Mouse (Mus musculus) hindbrain, embryonic 15.5 days (tissue): ENCODE data around the gene Nfx1. TPM values are rescaled to one million over a fixed set of nuclear protein-coding genes. Genes with fewer than 3 reads are reported as not detected.

Experiments used
- ATAC-seq: fragments of 200-750 bp; cut with Nextera tagmentation; 2 replicates; pipeline ENCODE4 v1.8.0; 2017; ENCODE audit warnings: low read depth, moderate number of reproducible peaks, moderate TSS enrichment; ENCODE audit not compliant: low FRiP score
- H3K27ac ChIP-seq: fragments of 300-500 bp; sonication (generic); replicated peaks from 2 replicates; pipeline ENCODE4 v1.5.1; 2015; ENCODE audit warnings: mild to moderate bottlenecking, inconsistent platforms
- H3K27me3 ChIP-seq: fragments of 300-500 bp; sonication (generic); 2 replicates; pipeline ENCODE4 v1.6.1; 2015; ENCODE audit warnings: control low read depth, inconsistent platforms
- H3K36me3 ChIP-seq: fragments of 300-500 bp; sonication (generic); 2 replicates; pipeline ENCODE4 v1.6.1; 2015; ENCODE audit warnings: control low read depth, inconsistent platforms
- H3K4me1 ChIP-seq: fragments of 300-500 bp; sonication (generic); replicated peaks from 2 replicates; pipeline ENCODE4 v1.6.1; 2015; ENCODE audit warnings: control low read depth, inconsistent platforms
- H3K4me2 ChIP-seq: fragments of 300-500 bp; sonication (generic); 2 replicates; pipeline ENCODE4 v1.6.1; 2015; ENCODE audit warnings: moderate library complexity, mild to moderate bottlenecking, inconsistent platforms
- H3K4me3 ChIP-seq: fragments of 300-500 bp; sonication (generic); 2 replicates; pipeline ENCODE4 v1.5.1; 2015; ENCODE audit warnings: mild to moderate bottlenecking, inconsistent platforms
- H3K9ac ChIP-seq: fragments of 300-500 bp; sonication (generic); 2 replicates; pipeline ENCODE4 v1.6.1; 2015; ENCODE audit warnings: inconsistent platforms
- H3K9me3 ChIP-seq: fragments of 300-500 bp; sonication (generic); 2 replicates; pipeline ENCODE4 v1.6.1; 2016; ENCODE audit warnings: control low read depth, inconsistent platforms
- WGBS: fragments of 180-500 bp; shearing (Covaris S2); methylation state at CpG from one replicate; pipeline ENCODE4 v1.1.7; 2015; 5-methylcytosine and 5-hydroxymethylcytosine counted together
- polyA plus RNA-seq: library from polyadenylated mRNA; unstranded; fragments of >200 nt; fragmentation: Nextera tagmentation; extraction: Ambion mirVana; gene quantifications from 2 replicates; pipeline ENCODE4 v1.2.1, GENCODE M21; 2015

Nfx1 gene
- polyA plus RNA-seq, 1 experiment from 2014 or later = 106 TPM

DNA sequence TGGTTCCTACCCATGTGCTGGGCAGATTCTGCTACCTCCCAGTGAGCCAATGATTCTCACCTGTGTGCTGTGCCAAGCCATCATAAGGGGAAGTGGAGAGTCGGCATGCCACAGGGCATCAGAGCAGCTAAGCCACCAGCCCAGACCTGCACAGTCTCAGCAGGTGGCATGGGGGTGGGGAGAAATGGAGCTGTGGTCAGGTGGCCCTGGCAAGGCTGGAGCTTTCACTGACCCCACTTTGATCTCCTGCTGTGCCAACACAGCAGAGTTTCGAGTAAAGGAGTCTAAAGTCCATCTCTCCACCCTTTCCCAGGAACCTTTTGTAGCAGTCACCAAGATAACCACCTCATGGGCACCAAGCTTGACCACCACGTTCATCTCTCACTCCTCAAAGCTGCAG, 57.2 kb downstream of the Nfx1 start:
- no peaks in the 10 kb centered on the region for H3K4me1 ChIP-seq
- H3K27me3 ChIP-seq = no peaks in the 10 kb centered on the region
- no peak overlapping the region for H3K4me3 ChIP-seq
- WGBS = 92% methylated on average over 3 of the region's 3 CpGs
- H3K9me3 ChIP-seq = no peaks in the 10 kb centered on the region
- no peak for ATAC-seq
- no peak overlapping the region for H3K9ac ChIP-seq
- H3K27ac ChIP-seq = no peak overlapping the region
- peaks cover 23% of the 10 kb centered on the region for H3K36me3 ChIP-seq
- H3K4me2 ChIP-seq = no peak overlapping the region

DNA sequence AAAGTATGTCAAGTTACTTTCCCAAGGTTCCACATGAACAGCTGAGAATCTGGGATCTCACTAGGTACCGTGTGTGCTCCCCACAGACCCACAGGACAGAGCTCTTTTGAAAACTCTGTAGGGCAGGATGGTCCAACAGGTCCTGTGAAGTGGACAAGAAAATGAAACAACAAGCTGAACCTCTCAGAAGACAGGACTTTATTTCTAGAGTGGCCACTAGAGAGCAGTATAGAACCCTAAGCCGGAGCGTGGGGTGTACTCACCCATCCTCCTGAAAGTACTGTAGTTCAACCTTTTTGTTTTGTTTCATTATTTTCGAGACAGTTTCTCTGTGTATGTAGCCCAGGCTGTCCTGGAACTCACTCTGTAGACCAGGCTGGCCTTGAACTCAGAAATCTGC, 57.6 kb downstream of the Nfx1 start:
- no peaks in the 10 kb centered on the region for H3K9me3 ChIP-seq
- H3K4me1 ChIP-seq = no peaks in the 10 kb centered on the region
- no peak overlapping the region for H3K27ac ChIP-seq
- ATAC-seq = no peak
- H3K4me2 ChIP-seq = no peak overlapping the region
- peaks cover 23% of the 10 kb centered on the region for H3K36me3 ChIP-seq
- H3K4me3 ChIP-seq = no peak overlapping the region
- H3K9ac ChIP-seq = no peak overlapping the region
- H3K27me3 ChIP-seq = no peaks in the 10 kb centered on the region
- 85% methylated on average over 4 of the region's 4 CpGs for WGBS

DNA sequence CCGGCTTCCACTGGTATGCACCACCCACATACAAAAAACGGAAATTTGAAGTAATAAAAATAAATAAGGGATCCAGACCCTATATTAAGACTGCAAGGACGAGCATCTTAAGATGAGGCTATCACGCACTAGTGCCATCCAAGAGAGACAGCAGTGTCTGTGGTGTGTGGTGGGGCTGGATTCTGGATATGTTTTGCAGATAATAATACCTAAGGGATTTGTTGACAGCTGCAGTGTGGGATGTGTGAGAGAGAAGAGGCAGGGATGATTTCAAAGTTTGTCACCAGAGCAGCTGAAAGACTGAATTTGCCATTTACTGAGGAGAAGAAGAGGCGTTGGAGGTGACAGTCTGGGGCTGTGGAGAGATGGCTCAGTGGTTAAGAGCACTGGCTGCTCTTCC, 58.7 kb downstream of the Nfx1 start:
- H3K9me3 ChIP-seq = no peaks in the 10 kb centered on the region
- H3K4me1 ChIP-seq = no peaks in the 10 kb centered on the region
- 87% methylated on average over 5 of the region's 5 CpGs for WGBS
- ATAC-seq = no peak
- peaks cover 16% of the 10 kb centered on the region; the same call in 1 of the 2 replicates for H3K36me3 ChIP-seq
- H3K9ac ChIP-seq = no peak overlapping the region
- H3K27me3 ChIP-seq = no peaks in the 10 kb centered on the region
- H3K4me3 ChIP-seq = no peak overlapping the region
- no peak overlapping the region for H3K27ac ChIP-seq
- H3K4me2 ChIP-seq = no peak overlapping the region

DNA sequence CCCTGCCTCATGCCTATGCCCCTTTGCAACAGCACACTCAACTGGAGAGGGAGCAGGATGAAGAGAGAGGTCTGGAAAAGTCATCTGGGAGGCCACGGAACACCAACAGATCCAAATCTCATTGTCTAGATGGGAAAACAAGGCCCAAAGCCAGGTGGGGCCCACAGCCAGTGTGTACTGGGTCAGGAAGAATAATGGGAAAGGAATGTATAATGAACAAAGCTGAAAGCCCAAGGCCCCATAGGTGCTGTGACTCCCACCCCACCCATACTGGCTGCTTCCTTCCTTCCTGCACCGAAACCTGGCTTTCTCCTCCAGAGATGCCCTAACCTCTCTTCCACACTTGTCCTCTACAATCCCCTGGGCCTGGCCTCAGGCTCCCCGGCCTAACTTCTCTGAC, 60.5 kb downstream of the Nfx1 start:
- Histone ChIP-seq H3K27ac (no peak overlapping the region), H3K36me3 (0 out of 2 replicates have a peak, but pooled peaks cover 6% of the 10 kb centered on the region), H3K4me3 (no peak overlapping the region), H3K4me1 (no peaks in the 10 kb centered on the region), H3K9ac (no peak overlapping the region), H3K9me3 (no peaks in the 10 kb centered on the region), H3K4me2 (no peak overlapping the region), H3K27me3 (no peaks in the 10 kb centered on the region)
- WGBS = 74% methylated on average over 3 of the region's 3 CpGs
- no peak for ATAC-seq

DNA sequence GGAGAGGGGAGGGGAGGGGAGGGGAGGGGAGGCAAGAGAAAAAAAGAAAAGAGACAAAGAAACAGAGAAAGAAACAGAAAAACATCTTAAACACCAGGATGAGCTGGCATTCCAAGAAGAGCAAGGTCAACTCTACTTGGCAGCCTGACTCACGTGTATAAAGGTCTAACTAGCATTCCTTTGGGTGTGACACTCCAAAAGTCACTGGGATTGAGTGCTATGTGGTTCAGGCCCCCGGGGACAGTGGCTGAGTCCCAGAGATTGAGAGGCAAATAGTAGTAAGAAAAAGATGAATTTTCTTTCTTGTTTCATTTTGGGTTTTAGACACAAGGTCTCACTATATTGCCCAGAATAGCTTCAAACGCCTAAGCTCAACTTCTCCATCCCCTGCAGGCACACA, 67.2 kb downstream of the Nfx1 start:
- no peak overlapping the region for H3K9ac ChIP-seq
- no peaks in the 10 kb centered on the region for H3K36me3 ChIP-seq
- H3K4me3 ChIP-seq = no peak overlapping the region
- H3K9me3 ChIP-seq = no peaks in the 10 kb centered on the region
- no peaks in the 10 kb centered on the region for H3K27me3 ChIP-seq
- 67% methylated on average over 3 of the region's 3 CpGs for WGBS
- H3K4me2 ChIP-seq = no peak overlapping the region
- H3K27ac ChIP-seq = no peak overlapping the region
- no peaks in the 10 kb centered on the region for H3K4me1 ChIP-seq
- no peak for ATAC-seq

DNA sequence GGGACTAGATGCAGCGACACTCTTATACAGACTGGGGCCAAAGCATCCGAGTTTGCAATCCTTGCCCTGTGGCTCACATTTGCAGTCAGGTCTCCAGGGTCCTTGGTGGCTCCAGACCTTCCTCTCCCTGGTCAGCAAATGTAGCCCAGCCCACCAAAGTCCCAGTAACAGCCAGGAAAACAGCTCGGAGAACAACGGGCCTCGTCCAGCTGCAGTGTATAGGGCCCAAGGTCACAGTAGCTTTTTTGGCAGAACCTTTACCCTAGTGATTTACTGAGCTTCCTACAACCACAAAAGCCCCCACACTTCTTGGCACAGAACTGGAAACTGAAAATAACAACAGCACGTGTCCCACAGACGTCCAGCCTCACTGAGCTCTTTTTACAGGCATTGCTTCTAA, 70.3 kb downstream of the Nfx1 start:
- Histone ChIP-seq H3K27me3 (no peaks in the 10 kb centered on the region), H3K4me1 (no peaks in the 10 kb centered on the region), H3K4me2 (no peak overlapping the region), H3K9me3 (no peaks in the 10 kb centered on the region), H3K4me3 (no peak overlapping the region), H3K36me3 (no peaks in the 10 kb centered on the region), H3K9ac (no peak overlapping the region), H3K27ac (no peak overlapping the region)
- no peak for ATAC-seq
- WGBS = 71% methylated on average over 7 of the region's 7 CpGs

DNA sequence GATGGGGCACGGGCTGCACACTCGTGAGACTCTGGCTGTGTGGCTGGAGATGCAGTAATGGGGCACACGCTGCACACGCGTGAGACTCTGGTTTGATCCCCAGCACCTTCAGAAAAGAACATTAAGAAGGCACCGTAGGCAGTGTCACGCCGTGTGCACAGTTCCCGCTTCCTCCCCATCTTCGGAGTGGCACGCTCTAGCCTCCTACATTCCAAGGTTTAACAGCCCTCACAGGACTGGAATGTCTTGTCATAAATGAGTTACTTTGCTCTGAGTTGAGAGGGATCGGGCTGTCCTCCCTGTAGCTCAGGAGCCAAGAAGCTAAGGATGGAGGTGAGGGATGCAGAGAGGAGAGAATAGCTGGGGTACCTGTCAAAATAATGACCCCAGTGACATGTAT, 72.2 kb downstream of the Nfx1 start:
- Histone ChIP-seq H3K4me2 (no peak overlapping the region), H3K27ac (no peak overlapping the region)
- WGBS = 87% methylated on average over 12 of the region's 12 CpGs

DNA sequence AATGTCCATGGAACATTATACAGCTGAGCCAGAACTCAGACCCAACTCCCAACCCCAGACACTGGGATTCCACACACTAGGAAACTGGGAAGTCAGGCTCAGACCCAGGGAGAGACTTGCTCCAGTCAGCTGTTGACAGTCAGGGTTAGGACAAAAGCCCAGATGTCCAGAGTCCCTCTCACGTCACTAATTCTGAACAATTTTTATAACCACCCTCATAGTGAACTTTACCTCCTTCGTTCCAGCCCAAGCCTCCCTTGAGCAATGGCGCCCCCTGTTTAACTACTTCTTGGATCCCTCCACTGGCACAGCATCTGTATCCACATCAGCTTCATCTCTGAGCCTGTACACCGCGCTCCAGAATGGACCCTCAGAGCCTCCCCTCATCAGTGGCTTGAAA, 73.3 kb downstream of the Nfx1 start:
- no peaks in the 10 kb centered on the region for H3K36me3 ChIP-seq
- H3K4me2 ChIP-seq = no peak overlapping the region
- H3K9ac ChIP-seq = no peak overlapping the region
- H3K4me1 ChIP-seq = no peaks in the 10 kb centered on the region
- no peak for ATAC-seq
- 81% methylated on average over 5 of the region's 5 CpGs for WGBS
- no peak overlapping the region for H3K4me3 ChIP-seq
- H3K9me3 ChIP-seq = no peaks in the 10 kb centered on the region
- no peaks in the 10 kb centered on the region for H3K27me3 ChIP-seq
- no peak overlapping the region for H3K27ac ChIP-seq

More for the DNA sequence above, 72.2 kb downstream of the Nfx1 start:
- no peaks in the 10 kb centered on the region for H3K4me1 ChIP-seq
- no peaks in the 10 kb centered on the region for H3K36me3 ChIP-seq
- no peaks in the 10 kb centered on the region for H3K9me3 ChIP-seq
- no peak overlapping the region for H3K4me3 ChIP-seq
- no peak overlapping the region for H3K9ac ChIP-seq
- H3K27me3 ChIP-seq = no peaks in the 10 kb centered on the region
- no peak for ATAC-seq

DNA sequence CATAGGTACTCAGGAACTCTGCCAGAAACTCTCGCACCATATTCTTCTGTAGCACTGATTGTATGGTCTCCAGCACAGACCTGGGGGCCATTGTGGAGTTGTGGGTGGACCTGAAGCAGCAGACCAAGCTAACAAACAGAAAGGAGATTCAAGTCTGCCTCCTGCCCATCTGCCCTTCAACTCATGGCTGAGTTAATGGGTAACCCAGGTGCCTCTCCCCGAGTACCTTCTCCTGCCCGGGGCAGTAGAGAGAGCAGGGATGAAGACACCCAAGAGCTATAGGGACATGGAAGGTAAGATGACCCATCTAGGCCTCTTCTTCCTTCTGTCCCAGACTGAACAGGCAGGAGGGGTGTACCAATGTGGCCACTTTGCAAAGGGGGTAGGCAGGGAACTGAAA, 74.6 kb downstream of the Nfx1 start:
- Histone ChIP-seq H3K27ac (no peak overlapping the region), H3K4me3 (no peak overlapping the region), H3K9ac (no peak overlapping the region), H3K4me1 (no peaks in the 10 kb centered on the region), H3K9me3 (no peaks in the 10 kb centered on the region), H3K4me2 (no peak overlapping the region), H3K36me3 (no peaks in the 10 kb centered on the region), H3K27me3 (no peaks in the 10 kb centered on the region)
- WGBS = 87% methylated on average over 3 of the region's 3 CpGs
- no peak for ATAC-seq

DNA sequence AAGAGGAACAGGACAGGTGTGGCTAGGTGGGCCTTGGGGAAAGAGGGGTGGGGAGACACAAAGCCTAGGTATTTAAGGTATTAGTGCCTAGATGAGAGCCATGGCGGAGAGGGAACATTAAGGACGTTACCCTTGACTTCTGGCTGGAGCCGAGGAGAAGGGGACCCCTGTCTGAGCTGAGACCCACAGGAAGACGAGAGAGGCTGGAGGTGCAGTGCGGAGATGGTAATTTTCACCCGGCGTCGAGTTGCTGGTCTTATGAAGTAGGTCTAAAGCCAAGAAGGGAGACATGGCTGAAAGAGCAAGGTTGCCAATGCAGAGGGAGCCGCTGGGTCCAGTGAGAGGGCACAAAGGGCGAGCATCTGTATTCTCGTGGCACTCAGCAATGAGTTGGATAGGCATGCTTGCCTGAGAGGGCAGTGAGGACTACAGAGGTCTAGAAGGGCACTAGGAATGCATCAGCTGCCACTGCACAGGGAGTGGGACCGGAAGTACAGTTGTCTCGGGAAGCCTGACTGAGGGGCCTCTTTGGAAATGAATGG, 75.6 kb downstream of the Nfx1 start:
- H3K27ac ChIP-seq = no peak overlapping the region
- no peaks in the 10 kb centered on the region for H3K27me3 ChIP-seq
- peaks cover 4% of the 10 kb centered on the region; the same call in 1 of the 2 replicates for H3K4me1 ChIP-seq
- H3K9ac ChIP-seq = no peak overlapping the region
- no peaks in the 10 kb centered on the region for H3K36me3 ChIP-seq
- H3K4me3 ChIP-seq = no peak overlapping the region
- 86% methylated on average over 13 of the region's 13 CpGs for WGBS
- ATAC-seq = no peak
- no peaks in the 10 kb centered on the region for H3K9me3 ChIP-seq
- no peak overlapping the region for H3K4me2 ChIP-seq

DNA sequence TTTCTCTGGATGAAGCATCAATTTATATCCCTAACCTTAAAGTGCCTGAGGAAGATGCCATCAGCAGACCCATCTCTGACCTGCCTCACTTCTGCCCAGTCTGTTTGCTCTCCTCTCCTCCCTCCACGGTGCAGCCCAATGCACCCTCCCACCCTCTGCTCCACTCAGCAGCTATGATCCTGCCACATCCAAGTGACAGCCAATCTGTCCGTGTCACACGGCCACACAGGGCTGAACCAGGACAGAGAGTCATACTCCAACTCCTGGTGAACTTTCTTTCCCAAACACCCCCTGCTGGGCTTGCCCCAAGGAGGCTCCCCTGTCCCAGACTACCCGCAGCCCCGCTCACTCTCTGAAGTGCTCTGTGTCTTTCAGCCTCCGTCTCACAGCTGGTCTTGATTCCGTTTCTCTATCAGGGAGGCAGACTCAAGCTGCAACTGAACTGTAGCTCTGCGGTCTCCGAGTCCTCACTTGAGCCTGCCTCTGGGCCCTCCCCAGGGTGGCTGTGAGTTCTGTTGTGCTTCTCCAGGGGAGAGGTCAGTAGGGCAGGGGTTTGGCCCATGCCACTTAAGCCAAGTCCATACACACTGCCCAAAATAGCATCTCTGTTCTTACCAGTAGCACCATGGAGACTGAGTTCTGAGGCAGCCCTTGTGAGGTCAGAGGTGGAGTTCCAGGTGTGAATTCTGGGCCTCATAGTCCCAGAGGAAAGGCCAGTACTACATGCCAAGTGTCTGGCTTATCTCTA, 77.0 kb downstream of the Nfx1 start, which contains the start of gene Aqp7:
Aqp7 (minus strand) TSS at position 616 of the 748 bp plus-strand sequence.
- no peak for ATAC-seq
- Histone ChIP-seq H3K9me3 (no peaks in the 10 kb centered on the region), H3K9ac (no peak within 1 kb of the TSS), H3K4me1 (peaks cover 4% of the 10 kb centered on the region; the same call in 1 of the 2 replicates), H3K27me3 (no peaks in the 10 kb centered on the region), H3K4me3 (no peak within 1 kb of the TSS), H3K27ac (no peak within 1 kb of the TSS), H3K36me3 (no peaks in the 10 kb centered on the region), H3K4me2 (no peak within 1 kb of the TSS)
- 47% methylated on average over 9 of the region's 9 CpGs for WGBS

DNA sequence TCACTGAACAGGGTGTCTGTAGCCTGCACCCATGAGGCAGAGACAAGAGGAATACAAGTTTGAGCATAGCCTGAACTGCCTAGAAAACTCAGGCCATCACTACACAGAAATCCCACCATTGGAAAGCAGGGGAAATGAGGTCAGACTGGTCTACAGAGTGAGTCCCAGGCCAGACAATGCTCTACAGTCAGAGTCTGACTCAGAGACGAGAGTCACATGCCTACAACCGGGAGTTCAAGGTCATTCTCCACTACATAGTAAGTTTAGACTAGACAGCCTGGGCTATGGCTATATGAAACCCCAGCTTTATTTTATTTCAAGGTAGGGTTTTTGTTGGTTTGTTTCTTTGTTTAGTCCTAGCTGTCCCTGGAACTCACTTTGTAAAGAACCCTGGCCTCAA, 78.2 kb downstream of the Nfx1 start:
- Histone ChIP-seq H3K4me3 (no peak overlapping the region), H3K27ac (no peak overlapping the region), H3K9ac (no peak overlapping the region), H3K4me1 (peaks cover 4% of the 10 kb centered on the region; the same call in 1 of the 2 replicates), H3K4me2 (no peak overlapping the region), H3K27me3 (no peaks in the 10 kb centered on the region), H3K9me3 (no peaks in the 10 kb centered on the region), H3K36me3 (no peaks in the 10 kb centered on the region)
- no peak for ATAC-seq
- WGBS = 78% methylated on average over 2 of the region's 2 CpGs
